Mouse (Mus musculus): ENCODE measurements around the gene Epha8. TPM values are rescaled to one million over a fixed set of nuclear protein-coding genes. Genes with fewer than 3 reads are reported as not detected.

Gene Epha8
- polyA plus RNA-seq, 1 experiment from 2014 or later, result 20.7 TPM

DNA sequence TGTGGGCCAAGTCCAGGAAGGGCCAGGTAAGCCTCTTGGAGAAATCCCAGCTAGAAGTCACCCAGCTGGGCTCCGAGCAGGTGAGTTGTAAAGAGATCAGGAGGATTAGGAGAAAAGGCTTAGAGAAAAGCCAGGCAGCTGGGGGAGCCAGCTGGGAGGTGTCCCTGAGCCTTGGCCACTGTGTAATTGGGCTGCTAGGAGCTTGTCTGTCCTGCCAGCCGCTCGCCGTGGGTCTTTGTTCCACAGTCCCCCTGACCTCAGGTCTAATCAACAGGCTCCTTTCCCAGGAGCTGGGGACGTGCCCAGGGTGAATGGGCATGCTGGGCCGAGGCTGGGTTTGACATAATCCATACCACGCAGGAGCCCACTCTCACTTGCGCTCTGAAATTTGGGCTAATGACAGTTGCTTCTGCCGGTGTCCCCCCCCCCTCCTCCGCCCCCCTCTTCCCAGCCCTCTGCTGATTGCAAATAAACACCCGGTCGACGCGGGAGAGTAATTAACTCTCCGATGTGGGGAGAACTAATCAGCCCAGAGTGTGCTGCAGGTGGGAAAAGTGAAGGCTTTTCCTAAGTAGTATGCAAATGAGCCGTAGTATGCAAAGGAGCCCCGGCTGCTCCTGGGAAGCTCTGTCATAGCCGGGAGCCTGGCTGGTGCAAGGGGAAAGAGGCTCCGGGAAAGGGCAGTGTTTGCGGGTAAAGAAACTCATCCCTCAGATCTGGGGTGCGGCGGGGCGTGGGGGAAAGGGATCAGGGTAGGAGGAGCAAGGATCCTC, 51.7 kb downstream of the Epha8 start:
- Histone ChIP-seq H3K4me2 (ENCODE audit: low read length) (peak overlapping the region; percentile 42), H3K9me3 (replicated peaks; ENCODE audit: control insufficient read depth, low read length, poor library complexity, severe bottlenecking) (no peaks in the 10 kb centered on the region), H3K4me1 (ENCODE audit: control insufficient read depth, insufficient read depth, low read length) (peaks cover 9% of the 10 kb centered on the region), H3K36me3 (ENCODE audit: control insufficient read depth, insufficient read depth, low read length) (no peaks in the 10 kb centered on the region), H3K4me3 (ENCODE audit: low read depth, low read length) (no peak overlapping the region), H3K27me3 (ENCODE audit: control insufficient read depth, insufficient read depth, low read depth, low read length) (peaks cover 11% of the 10 kb centered on the region; the same call in 1 of the 2 replicates), H3K27ac (ENCODE audit: low read length) (no peak overlapping the region), H3K9ac (ENCODE audit: low read depth, low read length) (peak overlapping the region; percentile 28)
- peak; percentile 51; the same call in 1 of the 2 replicates for ATAC-seq
- WGBS, result 3% methylated on average over 22 of the region's 23 CpGs

- no peak overlapping the region for H3K4me2 ChIP-seq (ENCODE audit: low read length)
- H3K27me3 ChIP-seq (ENCODE audit: control insufficient read depth, insufficient read depth, low read depth, low read length), result peaks cover 24% of the 10 kb centered on the region
- no peaks in the 10 kb centered on the region for H3K9me3 ChIP-seq (replicated peaks; ENCODE audit: control insufficient read depth, low read length, poor library complexity, severe bottlenecking)
- WGBS, result 69% methylated on average over 7 of the region's 7 CpGs
- H3K9ac ChIP-seq (ENCODE audit: low read depth, low read length), result no peak overlapping the region
- no peak for ATAC-seq
- no peak overlapping the region for H3K27ac ChIP-seq (ENCODE audit: low read length)
- no peaks in the 10 kb centered on the region for H3K36me3 ChIP-seq (ENCODE audit: control insufficient read depth, insufficient read depth, low read length)
- H3K4me3 ChIP-seq (ENCODE audit: low read depth, low read length), result no peak overlapping the region
- peaks cover 5% of the 10 kb centered on the region; the same call in 1 of the 2 replicates for H3K4me1 ChIP-seq (ENCODE audit: control insufficient read depth, insufficient read depth, low read length)
These were observed 57.5 kb downstream of the Epha8 start for GRCm38 (mm10) chr4:136899154-136899553.

GRCm38 (mm10) chr4:136898637-136899036, 58.0 kb downstream of the Epha8 start, which contains the start of gene C1qa:
C1qa (minus strand) TSS chr4:136898803.
- peaks cover 24% of the 10 kb centered on the region for H3K27me3 ChIP-seq (ENCODE audit: control insufficient read depth, insufficient read depth, low read depth, low read length)
- H3K4me2 ChIP-seq (ENCODE audit: low read length), result no peak within 1 kb of the TSS
- H3K9ac ChIP-seq (ENCODE audit: low read depth, low read length), result no peak within 1 kb of the TSS
- no peak for ATAC-seq
- H3K36me3 ChIP-seq (ENCODE audit: control insufficient read depth, insufficient read depth, low read length), result no peaks in the 10 kb centered on the region
- 82% methylated on average over 9 of the region's 9 CpGs for WGBS
- no peak within 1 kb of the TSS for H3K27ac ChIP-seq (ENCODE audit: low read length)
- H3K4me1 ChIP-seq (ENCODE audit: control insufficient read depth, insufficient read depth, low read length), result peaks cover 6% of the 10 kb centered on the region; the same call in 1 of the 2 replicates
- no peaks in the 10 kb centered on the region for H3K9me3 ChIP-seq (replicated peaks; ENCODE audit: control insufficient read depth, low read length, poor library complexity, severe bottlenecking)
- H3K4me3 ChIP-seq (ENCODE audit: low read depth, low read length), result no peak within 1 kb of the TSS

DNA sequence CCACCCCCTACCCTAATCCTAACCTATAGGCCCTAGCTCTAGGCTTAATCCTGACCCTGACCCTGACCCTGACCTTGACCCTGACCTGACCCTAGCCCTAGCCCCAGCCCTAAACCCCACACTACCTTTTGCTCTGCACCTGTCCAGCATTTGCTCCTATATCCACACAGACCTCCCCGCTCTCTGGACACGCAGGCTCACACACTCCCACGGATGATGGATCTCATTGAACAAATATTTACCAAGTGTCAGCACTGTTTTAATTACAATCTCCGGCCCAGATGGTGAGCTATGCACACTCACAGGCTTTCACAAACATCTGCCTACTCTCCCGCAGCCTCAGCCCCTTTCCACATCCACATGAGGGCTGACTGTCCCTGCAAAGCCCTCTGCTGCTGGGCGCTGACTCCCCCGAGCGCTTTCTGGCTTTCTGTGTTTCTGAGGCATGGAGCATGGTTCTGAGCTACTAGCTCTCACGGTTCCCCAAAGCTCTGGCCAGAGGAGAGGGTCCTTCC, 58.5 kb downstream of the Epha8 start:
- no peak overlapping the region for H3K4me3 ChIP-seq (ENCODE audit: low read depth, low read length)
- peaks cover 6% of the 10 kb centered on the region; the same call in 1 of the 2 replicates for H3K4me1 ChIP-seq (ENCODE audit: control insufficient read depth, insufficient read depth, low read length)
- peaks cover 24% of the 10 kb centered on the region for H3K27me3 ChIP-seq (ENCODE audit: control insufficient read depth, insufficient read depth, low read depth, low read length)
- H3K9me3 ChIP-seq (replicated peaks; ENCODE audit: control insufficient read depth, low read length, poor library complexity, severe bottlenecking), result no peaks in the 10 kb centered on the region
- H3K4me2 ChIP-seq (ENCODE audit: low read length), result no peak overlapping the region
- no peak overlapping the region for H3K27ac ChIP-seq (ENCODE audit: low read length)
- ATAC-seq, result no peak
- H3K9ac ChIP-seq (ENCODE audit: low read depth, low read length), result no peak overlapping the region
- 70% methylated on average over 9 of the region's 9 CpGs for WGBS
- H3K36me3 ChIP-seq (ENCODE audit: control insufficient read depth, insufficient read depth, low read length), result no peaks in the 10 kb centered on the region

- Histone ChIP-seq H3K27me3 (ENCODE audit: control insufficient read depth, insufficient read depth, low read depth, low read length) (peaks cover 29% of the 10 kb centered on the region), H3K27ac (ENCODE audit: low read length) (no peak overlapping the region), H3K4me3 (ENCODE audit: low read depth, low read length) (no peak overlapping the region), H3K4me1 (ENCODE audit: control insufficient read depth, insufficient read depth, low read length) (peaks cover 6% of the 10 kb centered on the region; the same call in 1 of the 2 replicates), H3K9me3 (replicated peaks; ENCODE audit: control insufficient read depth, low read length, poor library complexity, severe bottlenecking) (no peaks in the 10 kb centered on the region), H3K9ac (ENCODE audit: low read depth, low read length) (no peak overlapping the region), H3K4me2 (ENCODE audit: low read length) (no peak overlapping the region), H3K36me3 (ENCODE audit: control insufficient read depth, insufficient read depth, low read length) (no peaks in the 10 kb centered on the region)
- 41% methylated on average over 10 of the region's 10 CpGs for WGBS
- ATAC-seq, result no peak
These were observed 60.2 kb downstream of the Epha8 start for GRCm38 (mm10) chr4:136896461-136896860.

GRCm38 (mm10) chr4:136895861-136896260, 60.8 kb downstream of the Epha8 start:
- Histone ChIP-seq H3K9ac (ENCODE audit: low read depth, low read length) (0 out of 2 replicates have a peak overlapping the region, but pooled peaks have one; percentile 38), H3K9me3 (replicated peaks; ENCODE audit: control insufficient read depth, low read length, poor library complexity, severe bottlenecking) (no peaks in the 10 kb centered on the region), H3K4me1 (ENCODE audit: control insufficient read depth, insufficient read depth, low read length) (peaks cover 6% of the 10 kb centered on the region; the same call in 1 of the 2 replicates), H3K36me3 (ENCODE audit: control insufficient read depth, insufficient read depth, low read length) (no peaks in the 10 kb centered on the region), H3K4me2 (ENCODE audit: low read length) (peak overlapping the region; percentile 36; the same call in 1 of the 2 replicates), H3K27ac (ENCODE audit: low read length) (no peak overlapping the region), H3K4me3 (ENCODE audit: low read depth, low read length) (no peak overlapping the region; the same call in 1 of the 2 replicates), H3K27me3 (ENCODE audit: control insufficient read depth, insufficient read depth, low read depth, low read length) (peaks cover 29% of the 10 kb centered on the region)
- WGBS, result 5% methylated on average over 13 of the region's 15 CpGs
- ATAC-seq, result no peak

DNA sequence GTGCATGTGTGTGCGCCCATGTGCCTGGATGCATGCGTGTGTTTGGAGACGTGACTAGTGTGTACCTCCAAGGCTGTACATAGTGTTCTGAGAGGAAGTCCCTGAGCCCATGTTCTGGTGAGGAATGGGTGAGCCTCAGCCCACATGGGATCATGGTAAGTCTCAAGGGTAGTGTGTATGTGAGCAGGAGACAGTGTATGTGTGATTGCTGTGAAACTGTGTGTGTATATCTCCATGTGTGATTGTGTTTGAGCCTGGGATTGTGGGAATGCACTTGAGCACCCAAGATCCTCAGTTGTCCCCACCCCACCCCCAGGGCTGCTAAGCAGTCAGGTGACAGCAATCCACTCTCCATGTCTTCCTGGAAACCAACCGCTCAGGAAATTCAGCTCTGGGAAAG, 61.8 kb downstream of the Epha8 start:
- peaks cover 6% of the 10 kb centered on the region; the same call in 1 of the 2 replicates for H3K4me1 ChIP-seq (ENCODE audit: control insufficient read depth, insufficient read depth, low read length)
- WGBS, result 73% methylated on average over 4 of the region's 4 CpGs
- H3K9me3 ChIP-seq (replicated peaks; ENCODE audit: control insufficient read depth, low read length, poor library complexity, severe bottlenecking), result no peaks in the 10 kb centered on the region
- no peak overlapping the region for H3K9ac ChIP-seq (ENCODE audit: low read depth, low read length)
- peaks cover 29% of the 10 kb centered on the region for H3K27me3 ChIP-seq (ENCODE audit: control insufficient read depth, insufficient read depth, low read depth, low read length)
- H3K4me2 ChIP-seq (ENCODE audit: low read length), result no peak overlapping the region
- ATAC-seq, result 0 out of 2 replicates have a peak, but pooled peaks have one; percentile 8
- H3K4me3 ChIP-seq (ENCODE audit: low read depth, low read length), result no peak overlapping the region
- H3K27ac ChIP-seq (ENCODE audit: low read length), result no peak overlapping the region
- H3K36me3 ChIP-seq (ENCODE audit: control insufficient read depth, insufficient read depth, low read length), result no peaks in the 10 kb centered on the region

DNA sequence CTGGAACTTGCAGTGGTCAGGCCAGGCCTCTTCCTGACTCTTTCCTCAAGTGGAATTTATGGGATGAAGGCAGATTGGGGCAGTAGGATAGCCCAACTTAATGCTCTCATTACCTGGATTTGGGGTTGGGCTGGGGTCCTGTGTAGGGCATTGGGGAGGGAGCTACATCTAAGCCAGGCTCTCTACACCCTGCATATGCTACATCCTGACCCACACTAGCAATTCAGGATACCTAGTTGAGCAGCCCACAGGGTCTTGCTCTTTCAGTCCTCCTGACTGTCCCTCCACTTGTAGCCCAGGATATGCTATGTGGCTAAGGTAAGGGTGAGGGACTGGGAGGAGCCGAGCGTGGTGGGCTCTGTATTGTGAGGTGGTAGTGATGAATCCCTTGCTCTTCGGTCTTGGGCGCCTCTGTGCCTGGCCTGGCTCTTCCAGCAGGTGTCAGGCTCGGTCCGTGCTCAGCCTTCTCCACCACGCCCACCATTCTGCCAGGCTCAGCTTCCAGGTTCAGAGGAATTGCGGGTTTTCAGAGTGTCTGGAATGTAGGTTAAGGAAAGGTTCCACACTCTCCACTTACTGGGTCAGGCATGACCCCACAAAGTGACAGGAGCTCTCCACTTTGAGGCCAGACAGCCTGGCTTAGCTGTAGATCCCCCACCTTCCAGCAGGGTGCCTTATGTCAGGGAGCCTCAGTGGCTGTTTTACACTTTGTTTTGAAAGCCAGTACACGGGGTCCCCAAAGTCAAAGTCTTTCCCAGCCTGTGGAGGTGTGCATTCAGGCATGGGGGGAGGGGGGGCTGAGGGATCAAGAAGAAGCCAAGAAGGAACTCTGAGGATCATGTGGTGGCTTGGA, 62.7 kb downstream of the Epha8 start:
- Histone ChIP-seq H3K36me3 (ENCODE audit: control insufficient read depth, insufficient read depth, low read length) (no peaks in the 10 kb centered on the region), H3K4me1 (ENCODE audit: control insufficient read depth, insufficient read depth, low read length) (peaks cover 6% of the 10 kb centered on the region; the same call in 1 of the 2 replicates), H3K9ac (ENCODE audit: low read depth, low read length) (peak overlapping the region; percentile 7; the same call in 1 of the 2 replicates), H3K4me2 (ENCODE audit: low read length) (no peak overlapping the region), H3K27ac (ENCODE audit: low read length) (no peak overlapping the region), H3K27me3 (ENCODE audit: control insufficient read depth, insufficient read depth, low read depth, low read length) (peaks cover 29% of the 10 kb centered on the region), H3K9me3 (replicated peaks; ENCODE audit: control insufficient read depth, low read length, poor library complexity, severe bottlenecking) (no peaks in the 10 kb centered on the region), H3K4me3 (ENCODE audit: low read depth, low read length) (no peak overlapping the region)
- WGBS, result 2% methylated on average over 9 of the region's 9 CpGs
- ATAC-seq, result peak; percentile 88
